Mouse (Mus musculus) hindbrain, embryonic 10.5 days (tissue): ENCODE measurements around the gene Ambra1. TPM values are rescaled to one million over a fixed set of nuclear protein-coding genes. Genes with fewer than 3 reads are reported as not detected.

Experiments
- DNase-seq: peaks from one replicate; pipeline ENCODE4 v3.0.0-alpha.2; 2017; ENCODE audit warnings: low spot score
- H3K27ac ChIP-seq: fragments of 300-500 bp; sonication (generic); 2 replicates; pipeline ENCODE4 v1.5.1; 2016; ENCODE audit warnings: mild to moderate bottlenecking, moderate library complexity
- H3K27me3 ChIP-seq: fragments of 300-500 bp; sonication (generic); 2 replicates; pipeline ENCODE4 v1.6.1; 2016; ENCODE audit warnings: mild to moderate bottlenecking; ENCODE audit not compliant: poor library complexity, insufficient read depth, severe bottlenecking
- H3K36me3 ChIP-seq: fragments of 300-500 bp; sonication (generic); 2 replicates; pipeline ENCODE4 v1.6.1; 2016; ENCODE audit warnings: mild to moderate bottlenecking, moderate library complexity
- H3K4me1 ChIP-seq: fragments of 300-500 bp; sonication (generic); replicated peaks from 2 replicates; pipeline ENCODE4 v1.6.1; 2016; ENCODE audit warnings: mild to moderate bottlenecking
- H3K4me3 ChIP-seq: fragments of 300-500 bp; sonication (generic); 2 replicates; pipeline ENCODE4 v1.5.1; 2016; ENCODE audit warnings: mild to moderate bottlenecking, moderate library complexity
- H3K9me3 ChIP-seq: fragments of 300-500 bp; sonication (generic); 2 replicates; pipeline ENCODE4 v1.6.1; 2016; ENCODE audit warnings: mild to moderate bottlenecking, moderate library complexity
- WGBS: fragments of 180-500 bp; shearing (Covaris S2); methylation state at CpG from one replicate; pipeline ENCODE4 v1.1.7; 2016; 5-methylcytosine and 5-hydroxymethylcytosine counted together
- polyA plus RNA-seq: library from polyadenylated mRNA; unstranded; fragments of >200 nt; fragmentation: Nextera tagmentation; extraction: Ambion mirVana; gene quantifications from 2 replicates; pipeline ENCODE4 v1.2.1, GENCODE M21; 2016

Gene Ambra1
- polyA plus RNA-seq, 1 experiment from 2014 or later: 25.7 TPM

- Histone ChIP-seq H3K36me3 (peaks cover 42% of the 10 kb centered on the region), H3K4me1 (peaks cover 38% of the 10 kb centered on the region), H3K27ac (no peak overlapping the region), H3K9me3 (no peaks in the 10 kb centered on the region), H3K27me3 (peaks cover 58% of the 10 kb centered on the region), H3K4me3 (no peak overlapping the region)
- WGBS: 73% methylated on average over 4 of the region's 4 CpGs
- DNase-seq: no peak
These were observed 190.2 kb downstream of the Ambra1 start for GRCm38 (mm10) chr2:91920130-91920529.

DNA sequence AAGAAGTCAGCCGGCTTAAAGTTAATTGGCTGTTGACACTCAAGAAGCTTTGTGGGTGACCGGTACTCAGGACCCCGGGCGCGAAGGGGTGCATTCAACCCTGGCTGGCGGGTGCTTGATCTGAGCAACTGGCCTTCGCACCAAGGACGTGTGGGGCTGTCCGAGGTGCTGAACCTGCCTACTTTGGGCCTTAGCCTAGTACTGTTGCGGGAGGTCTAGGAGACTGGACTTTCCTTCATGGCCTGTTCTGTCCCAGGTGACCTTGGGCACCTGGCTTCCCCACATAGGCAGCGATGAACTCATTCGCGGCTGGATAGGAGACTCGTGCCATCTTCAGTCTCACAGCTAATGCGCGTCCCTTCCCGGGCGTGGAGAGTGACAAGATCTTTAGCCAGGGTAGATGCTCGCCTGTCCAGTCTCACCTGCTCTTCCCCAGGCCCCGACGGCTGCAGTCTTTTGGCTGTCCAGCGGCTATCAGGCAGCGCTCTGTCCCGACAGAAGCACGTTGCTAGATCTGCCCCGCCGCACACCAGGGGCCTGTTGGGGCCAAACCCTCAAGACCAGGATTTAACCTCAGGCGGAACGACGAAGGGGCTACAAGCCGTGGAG is 191.4 kb downstream of the Ambra1 start:
- H3K27me3 ChIP-seq: peaks cover 68% of the 10 kb centered on the region

GRCm38 (mm10) chr2:91921790-91922570 is 192.0 kb downstream of the Ambra1 start:
- peaks cover 38% of the 10 kb centered on the region for H3K4me1 ChIP-seq
- H3K9me3 ChIP-seq: no peaks in the 10 kb centered on the region
- peaks cover 68% of the 10 kb centered on the region for H3K27me3 ChIP-seq
- peaks cover 24% of the 10 kb centered on the region for H3K36me3 ChIP-seq
- peak overlapping the region; percentile 70 for H3K27ac ChIP-seq
- DNase-seq: peak; percentile 84
- WGBS: under 1% methylated on average over 64 of the region's 64 CpGs
- H3K4me3 ChIP-seq: peak overlapping the region; percentile 68

More for the DNA sequence above, 191.4 kb downstream of the Ambra1 start:
- Histone ChIP-seq H3K4me1 (peaks cover 38% of the 10 kb centered on the region), H3K4me3 (peak overlapping the region; percentile 68), H3K36me3 (peaks cover 30% of the 10 kb centered on the region), H3K27ac (peak overlapping the region; percentile 70), H3K9me3 (no peaks in the 10 kb centered on the region)
- 4% methylated on average over 31 of the region's 31 CpGs for WGBS
- DNase-seq: peak; percentile 68

- peaks cover 68% of the 10 kb centered on the region for H3K27me3 ChIP-seq
- H3K27ac ChIP-seq: no peak overlapping the region
- peaks cover 19% of the 10 kb centered on the region for H3K36me3 ChIP-seq
- peaks cover 41% of the 10 kb centered on the region for H3K4me1 ChIP-seq
- WGBS: 3% methylated on average over 37 of the region's 37 CpGs
- H3K4me3 ChIP-seq: peak overlapping the region; percentile 68
- DNase-seq: peak; percentile 34
- H3K9me3 ChIP-seq: no peaks in the 10 kb centered on the region
These were observed 192.9 kb downstream of the Ambra1 start for GRCm38 (mm10) chr2:91922586-91923414.

GRCm38 (mm10) chr2:91923415-91924337 is 193.7 kb downstream of the Ambra1 start:
- peaks cover 50% of the 10 kb centered on the region for H3K4me1 ChIP-seq
- WGBS: 4% methylated on average over 54 of the region's 54 CpGs

GRCm38 (mm10) chr2:91924726-91925125 is 194.8 kb downstream of the Ambra1 start:
- 51% methylated on average over 1 of the region's 1 CpGs for WGBS
- peaks cover 61% of the 10 kb centered on the region for H3K4me1 ChIP-seq
- no peak for DNase-seq

More at GRCm38 (mm10) chr2:91923415-91924337, 193.7 kb downstream of the Ambra1 start:
- no peaks in the 10 kb centered on the region for H3K9me3 ChIP-seq
- H3K4me3 ChIP-seq: peak overlapping the region; percentile 68
- peak; percentile 83 for DNase-seq
- H3K27me3 ChIP-seq: peaks cover 68% of the 10 kb centered on the region
- H3K27ac ChIP-seq: no peak overlapping the region
- H3K36me3 ChIP-seq: peaks cover 16% of the 10 kb centered on the region

GRCm38 (mm10) chr2:91925442-91925841 is 195.5 kb downstream of the Ambra1 start:
- DNase-seq: no peak
- H3K4me3 ChIP-seq: no peak overlapping the region
- peaks cover 56% of the 10 kb centered on the region for H3K27me3 ChIP-seq
- no peaks in the 10 kb centered on the region for H3K9me3 ChIP-seq
- no peak overlapping the region for H3K27ac ChIP-seq
- H3K4me1 ChIP-seq: peaks cover 68% of the 10 kb centered on the region
- 87% methylated on average over 15 of the region's 15 CpGs for WGBS
- H3K36me3 ChIP-seq: peaks cover 22% of the 10 kb centered on the region

More at GRCm38 (mm10) chr2:91924726-91925125, 194.8 kb downstream of the Ambra1 start:
- no peak overlapping the region for H3K4me3 ChIP-seq
- H3K9me3 ChIP-seq: no peaks in the 10 kb centered on the region
- H3K27ac ChIP-seq: no peak overlapping the region
- H3K27me3 ChIP-seq: peaks cover 64% of the 10 kb centered on the region
- peaks cover 19% of the 10 kb centered on the region for H3K36me3 ChIP-seq

DNA sequence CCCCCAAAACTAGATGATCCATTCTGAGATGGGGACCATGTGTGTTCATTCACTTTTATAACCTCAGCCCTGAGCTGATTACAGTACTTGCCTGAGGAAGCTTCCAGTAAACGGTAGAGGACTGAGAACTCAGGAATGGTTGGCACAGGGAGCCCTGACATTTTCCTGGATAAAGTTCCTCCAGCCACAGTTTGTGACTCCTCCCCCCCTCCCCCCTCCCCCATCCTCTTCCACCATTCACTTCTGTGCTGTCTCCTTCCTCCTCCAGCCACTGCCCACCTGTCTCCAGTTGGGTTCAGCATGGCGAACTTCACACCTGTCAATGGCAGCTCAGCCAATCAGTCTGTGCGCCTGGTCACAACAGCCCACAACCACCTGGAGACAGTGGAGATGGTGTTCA is 197.0 kb downstream of the Ambra1 start, which contains the start of gene Chrm4:
Gene Chrm4, plus strand, starts transcription at position 301 of the 400 bp plus-strand sequence.
- Histone ChIP-seq H3K4me3 (peak within 1 kb of the TSS; percentile 20; the same call in 1 of the 2 replicates), H3K27me3 (peaks cover 41% of the 10 kb centered on the region), H3K4me1 (peaks cover 64% of the 10 kb centered on the region), H3K9me3 (no peaks in the 10 kb centered on the region), H3K27ac (no peak within 1 kb of the TSS), H3K36me3 (peaks cover 22% of the 10 kb centered on the region)
- DNase-seq: no peak
- 91% methylated on average over 3 of the region's 3 CpGs for WGBS

DNA sequence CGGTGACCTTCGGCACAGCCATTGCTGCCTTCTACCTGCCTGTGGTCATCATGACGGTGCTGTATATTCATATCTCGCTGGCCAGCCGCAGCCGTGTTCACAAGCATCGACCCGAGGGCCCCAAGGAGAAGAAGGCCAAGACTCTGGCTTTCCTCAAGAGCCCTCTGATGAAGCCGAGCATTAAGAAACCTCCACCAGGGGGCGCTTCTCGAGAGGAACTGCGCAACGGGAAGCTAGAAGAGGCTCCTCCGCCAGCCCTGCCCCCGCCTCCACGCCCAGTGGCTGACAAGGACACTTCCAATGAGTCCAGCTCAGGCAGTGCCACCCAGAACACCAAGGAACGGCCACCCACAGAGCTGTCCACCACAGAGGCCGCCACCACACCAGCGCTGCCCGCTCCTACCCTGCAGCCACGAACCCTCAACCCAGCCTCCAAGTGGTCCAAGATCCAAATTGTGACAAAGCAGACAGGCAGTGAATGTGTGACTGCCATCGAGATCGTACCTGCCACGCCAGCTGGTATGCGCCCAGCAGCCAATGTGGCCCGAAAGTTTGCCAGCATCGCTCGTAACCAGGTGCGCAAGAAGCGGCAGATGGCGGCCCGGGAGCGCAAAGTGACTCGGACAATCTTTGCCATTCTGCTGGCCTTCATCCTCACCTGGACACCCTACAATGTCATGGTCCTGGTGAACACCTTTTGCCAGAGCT is 198.0 kb downstream of the Ambra1 start:
- Histone ChIP-seq H3K27ac (no peak overlapping the region), H3K9me3 (no peaks in the 10 kb centered on the region), H3K36me3 (peaks cover 24% of the 10 kb centered on the region), H3K4me3 (peak overlapping the region; percentile 82), H3K27me3 (peaks cover 31% of the 10 kb centered on the region), H3K4me1 (peaks cover 64% of the 10 kb centered on the region)
- DNase-seq: peak; percentile 88
- WGBS: 43% methylated on average over 34 of the region's 34 CpGs

GRCm38 (mm10) chr2:91928534-91929350 is 198.8 kb downstream of the Ambra1 start:
- Histone ChIP-seq H3K4me1 (peaks cover 64% of the 10 kb centered on the region), H3K27ac (peak overlapping the region; percentile 70; the same call in 1 of the 2 replicates), H3K36me3 (peaks cover 30% of the 10 kb centered on the region), H3K9me3 (no peaks in the 10 kb centered on the region), H3K4me3 (peak overlapping the region; percentile 82), H3K27me3 (peaks cover 23% of the 10 kb centered on the region)
- no peak for DNase-seq
- 74% methylated on average over 23 of the region's 23 CpGs for WGBS

- H3K9me3 ChIP-seq: no peaks in the 10 kb centered on the region
- peak overlapping the region; percentile 82 for H3K4me3 ChIP-seq
- DNase-seq: no peak
- peak overlapping the region; percentile 100 for H3K27ac ChIP-seq
- H3K27me3 ChIP-seq: peaks cover 16% of the 10 kb centered on the region
- H3K36me3 ChIP-seq: peaks cover 36% of the 10 kb centered on the region
- 43% methylated on average over 3 of the region's 3 CpGs for WGBS
- peaks cover 65% of the 10 kb centered on the region for H3K4me1 ChIP-seq
These were observed 199.5 kb downstream of the Ambra1 start for GRCm38 (mm10) chr2:91929455-91929854.
